Mouse (Mus musculus): ENCODE measurements around the gene 1810009A15Rik. TPM values are rescaled to one million over a fixed set of nuclear protein-coding genes. Genes with fewer than 3 reads are reported as not detected.

The 1810009A15Rik gene
- total and polyA plus RNA-seq, 2 experiments: 10.8 to 34.0 TPM

DNA sequence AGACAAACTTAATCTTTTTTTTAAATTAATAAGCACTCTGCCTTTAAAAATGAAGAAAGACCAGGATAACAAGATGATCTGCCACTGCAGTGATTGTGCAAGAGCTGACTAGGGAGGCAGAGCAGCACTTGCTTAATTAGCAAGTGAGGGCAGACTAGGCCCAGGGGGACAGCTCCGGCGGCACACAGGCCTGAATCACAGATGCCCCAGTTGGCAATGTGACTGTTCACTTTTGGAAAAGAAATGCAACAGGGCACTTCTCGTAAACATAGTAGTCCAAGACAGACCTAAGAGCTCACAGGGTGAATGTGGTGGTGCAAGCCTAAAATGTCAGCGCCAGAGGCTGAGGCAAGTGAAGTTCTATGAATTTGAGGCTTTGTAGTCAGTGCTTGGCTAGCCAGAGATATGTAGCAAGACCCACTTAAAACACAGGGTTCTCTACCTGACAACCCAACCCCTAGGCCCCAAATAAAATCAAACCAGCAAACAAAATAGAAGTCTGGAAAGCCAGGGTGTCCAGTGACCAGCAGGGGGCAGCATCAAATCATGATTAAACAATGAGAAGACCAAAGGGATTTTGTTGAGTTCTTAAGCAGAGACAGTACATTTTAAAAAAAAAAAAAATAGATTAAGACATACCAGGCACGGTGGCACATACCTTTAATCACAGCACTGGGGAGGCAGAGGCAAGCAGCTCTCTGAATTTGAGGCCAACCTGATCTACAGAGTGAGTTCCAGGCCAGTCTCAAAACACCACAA lies 44.1 kb upstream of the 1810009A15Rik start:
- DNase-seq (ENCODE audit: extremely low read depth, low read depth, low spot score): peak; percentile 76
- Histone ChIP-seq H3K36me3 (ENCODE audit: control insufficient read depth, insufficient read depth, low read length) (peaks cover 17% of the 10 kb centered on the region), H3K9ac (ENCODE audit: low read depth, low read length) (0 out of 2 replicates have a peak overlapping the region, but pooled peaks have one; percentile 8), H3K27me3 (ENCODE audit: control insufficient read depth, insufficient read depth, low read length) (no peaks in the 10 kb centered on the region), H3K27ac (replicated peaks; ENCODE audit: insufficient read depth, low read depth, low read length) (peak overlapping the region; percentile 28; the same call in 1 of the 2 replicates), H3K79me2 (ENCODE audit: control insufficient read depth, insufficient read depth, low read length) (no peaks in the 10 kb centered on the region), H3K4me1 (ENCODE audit: control insufficient read depth, insufficient read depth, low read length) (peaks cover 9% of the 10 kb centered on the region), H3K4me3 (ENCODE audit: insufficient read depth, low read depth, low read length) (no peak overlapping the region)
- no peak for TF ChIP-seq POLR2A (IDR thresholded peaks at IDR 0.05; ENCODE audit: extremely low read depth, insufficient read depth, low read length)
- TF ChIP-seq CTCF (IDR thresholded peaks at IDR 0.05; ENCODE audit: low read depth, low read length): peak; percentile 43; the same call in 1 of the 2 replicates
- 36% methylated on average over 5 of the region's 5 CpGs for WGBS

DNA sequence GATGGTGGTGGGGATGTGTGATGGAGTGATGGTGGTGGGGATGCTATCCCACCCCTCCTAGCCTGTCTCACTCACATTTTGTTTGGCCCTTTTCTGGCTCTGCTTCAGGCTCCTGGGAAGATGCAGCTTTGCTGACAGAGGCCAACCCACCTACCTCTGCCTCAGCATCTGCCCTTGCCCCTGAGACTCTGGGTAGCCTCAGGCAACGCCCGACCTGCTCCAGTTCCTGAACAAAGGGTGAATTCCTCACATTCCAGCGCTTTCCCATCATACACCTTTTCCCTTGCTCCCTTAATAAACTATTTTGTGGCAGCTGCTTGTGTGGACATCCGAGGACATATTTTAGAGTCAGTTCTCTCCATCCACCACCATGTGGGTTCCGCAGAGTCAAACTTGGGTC lies 40.3 kb upstream of the 1810009A15Rik start:
- Histone ChIP-seq H3K4me3 (ENCODE audit: insufficient read depth, low read depth, low read length) (no peak overlapping the region), H3K27me3 (ENCODE audit: control insufficient read depth, insufficient read depth, low read length) (no peaks in the 10 kb centered on the region), H3K4me1 (ENCODE audit: control insufficient read depth, insufficient read depth, low read length) (peaks cover 3% of the 10 kb centered on the region; the same call in 1 of the 2 replicates), H3K27ac (replicated peaks; ENCODE audit: insufficient read depth, low read depth, low read length) (no peak overlapping the region), H3K36me3 (ENCODE audit: control insufficient read depth, insufficient read depth, low read length) (peaks cover 17% of the 10 kb centered on the region), H3K79me2 (ENCODE audit: control insufficient read depth, insufficient read depth, low read length) (no peaks in the 10 kb centered on the region), H3K9ac (ENCODE audit: low read depth, low read length) (no peak overlapping the region)
- 90% methylated on average over 5 of the region's 5 CpGs for WGBS
- no peak for DNase-seq (ENCODE audit: extremely low read depth, low read depth, low spot score)
- TF ChIP-seq POLR2A (IDR thresholded peaks at IDR 0.05; ENCODE audit: extremely low read depth, insufficient read depth, low read length) (no peak), CTCF (IDR thresholded peaks at IDR 0.05; ENCODE audit: low read depth, low read length) (no peak)

DNA sequence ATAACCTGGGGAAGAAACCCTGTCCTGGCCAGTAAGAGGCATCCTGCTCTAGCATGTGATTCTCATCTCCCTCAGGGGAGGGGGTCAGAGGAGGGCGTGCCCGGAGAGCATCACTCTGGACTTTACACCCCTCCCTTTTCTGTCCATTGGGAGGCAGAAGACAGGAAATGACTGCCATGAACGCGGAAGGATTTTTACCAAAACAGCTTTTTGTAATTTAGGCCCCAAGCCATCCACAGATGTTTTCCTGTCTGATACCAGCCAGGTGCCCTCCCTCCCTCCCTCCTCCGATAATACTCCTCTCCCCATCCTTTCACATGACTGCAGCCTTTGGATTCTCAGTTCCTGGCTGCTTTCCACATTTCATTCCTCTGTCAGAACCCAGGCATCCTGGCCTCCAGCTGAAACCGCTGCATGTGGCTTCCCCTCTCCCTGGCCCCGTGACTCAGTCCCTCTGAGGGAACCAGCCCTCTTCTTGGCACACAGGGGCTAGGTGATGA lies 38.2 kb upstream of the 1810009A15Rik start, which contains the start of gene Lrrn4cl:
Gene Lrrn4cl, plus strand, starts transcription at position 367 of the 500 bp plus-strand sequence.
- DNase-seq (ENCODE audit: extremely low read depth, low read depth, low spot score): no peak
- 40% methylated on average over 7 of the region's 7 CpGs for WGBS
- no peaks in the 10 kb centered on the region for H3K4me1 ChIP-seq (ENCODE audit: control insufficient read depth, insufficient read depth, low read length)
- no peak within 1 kb of the TSS for H3K4me3 ChIP-seq (ENCODE audit: insufficient read depth, low read depth, low read length)
- no peak within 1 kb of the TSS for H3K27ac ChIP-seq (replicated peaks; ENCODE audit: insufficient read depth, low read depth, low read length)
- no peaks in the 10 kb centered on the region for H3K27me3 ChIP-seq (ENCODE audit: control insufficient read depth, insufficient read depth, low read length)
- no peak for TF ChIP-seq CTCF (IDR thresholded peaks at IDR 0.05; ENCODE audit: low read depth, low read length)
- no peak for TF ChIP-seq POLR2A (IDR thresholded peaks at IDR 0.05; ENCODE audit: extremely low read depth, insufficient read depth, low read length)
- no peaks in the 10 kb centered on the region for H3K79me2 ChIP-seq (ENCODE audit: control insufficient read depth, insufficient read depth, low read length)
- H3K36me3 ChIP-seq (ENCODE audit: control insufficient read depth, insufficient read depth, low read length): peaks cover 15% of the 10 kb centered on the region
- H3K9ac ChIP-seq (ENCODE audit: low read depth, low read length): no peak within 1 kb of the TSS

DNA sequence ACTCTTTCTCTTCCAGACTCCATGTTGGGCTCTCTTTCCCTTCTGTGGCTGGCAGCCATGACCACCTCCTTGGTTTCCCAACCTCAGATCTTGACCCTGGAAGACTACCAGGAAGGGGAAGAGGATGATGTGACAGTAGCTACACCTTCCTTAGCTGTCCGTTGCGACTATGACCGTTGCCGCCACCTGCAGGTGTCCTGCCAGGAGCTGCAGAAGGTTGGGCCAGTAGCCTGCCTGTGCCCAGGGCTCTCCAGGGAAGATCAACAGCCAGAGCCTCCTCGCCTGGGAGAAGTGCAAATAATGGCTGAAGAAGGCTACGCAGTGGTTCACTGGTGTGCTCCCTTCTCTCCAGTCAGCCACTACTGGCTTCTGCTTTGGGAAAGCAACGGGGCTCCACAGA lies 37.0 kb upstream of the 1810009A15Rik start:
- Histone ChIP-seq H3K36me3 (ENCODE audit: control insufficient read depth, insufficient read depth, low read length) (peaks cover 7% of the 10 kb centered on the region; the same call in 1 of the 2 replicates), H3K27ac (replicated peaks; ENCODE audit: insufficient read depth, low read depth, low read length) (no peak overlapping the region), H3K4me3 (ENCODE audit: insufficient read depth, low read depth, low read length) (no peak overlapping the region), H3K27me3 (ENCODE audit: control insufficient read depth, insufficient read depth, low read length) (no peaks in the 10 kb centered on the region), H3K4me1 (ENCODE audit: control insufficient read depth, insufficient read depth, low read length) (no peaks in the 10 kb centered on the region), H3K79me2 (ENCODE audit: control insufficient read depth, insufficient read depth, low read length) (no peaks in the 10 kb centered on the region), H3K9ac (ENCODE audit: low read depth, low read length) (no peak overlapping the region)
- WGBS: 17% methylated on average over 7 of the region's 7 CpGs
- TF ChIP-seq POLR2A (IDR thresholded peaks at IDR 0.05; ENCODE audit: extremely low read depth, insufficient read depth, low read length) (no peak), CTCF (IDR thresholded peaks at IDR 0.05; ENCODE audit: low read depth, low read length) (peak; percentile 51)
- DNase-seq (ENCODE audit: extremely low read depth, low read depth, low spot score): no peak

DNA sequence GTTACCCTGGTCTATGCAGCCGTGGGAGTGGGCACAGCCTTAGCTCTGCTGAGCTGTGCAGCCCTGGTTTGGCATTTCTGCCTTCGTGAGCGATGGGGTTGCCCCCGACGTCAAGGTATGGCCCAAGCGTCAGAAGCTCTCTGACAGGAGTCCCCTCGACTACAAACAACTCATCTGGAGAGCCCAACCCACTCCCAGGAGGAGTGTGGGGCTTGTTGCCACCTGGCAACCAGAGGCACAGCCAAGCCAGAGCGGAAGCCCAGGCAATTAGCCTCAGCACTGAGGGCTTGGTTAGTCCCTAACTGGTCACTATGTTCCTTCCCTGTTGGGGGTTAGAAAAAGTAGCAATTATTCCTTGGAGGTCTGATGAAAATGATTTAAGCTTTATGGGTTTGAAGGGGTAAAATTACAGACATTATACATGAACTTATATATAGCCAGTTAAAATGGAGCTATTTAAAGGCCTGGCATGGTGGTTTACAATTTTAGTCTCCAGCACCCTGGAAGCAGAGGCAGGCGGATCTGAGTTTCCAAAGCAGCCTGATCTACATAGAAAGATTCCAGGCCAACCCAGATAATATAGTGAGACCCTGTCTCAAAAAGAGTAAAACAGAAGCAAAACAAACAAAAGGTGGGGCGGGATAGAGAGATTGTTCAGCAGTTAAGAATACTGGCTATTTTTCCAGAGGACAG lies 36.3 kb upstream of the 1810009A15Rik start:
- Histone ChIP-seq H3K79me2 (ENCODE audit: control insufficient read depth, insufficient read depth, low read length) (no peaks in the 10 kb centered on the region), H3K36me3 (ENCODE audit: control insufficient read depth, insufficient read depth, low read length) (peaks cover 3% of the 10 kb centered on the region; the same call in 1 of the 2 replicates), H3K4me3 (ENCODE audit: insufficient read depth, low read depth, low read length) (no peak overlapping the region), H3K4me1 (ENCODE audit: control insufficient read depth, insufficient read depth, low read length) (no peaks in the 10 kb centered on the region), H3K9ac (ENCODE audit: low read depth, low read length) (no peak overlapping the region), H3K27me3 (ENCODE audit: control insufficient read depth, insufficient read depth, low read length) (no peaks in the 10 kb centered on the region), H3K27ac (replicated peaks; ENCODE audit: insufficient read depth, low read depth, low read length) (no peak overlapping the region)
- TF ChIP-seq CTCF (IDR thresholded peaks at IDR 0.05; ENCODE audit: low read depth, low read length) (no peak), POLR2A (IDR thresholded peaks at IDR 0.05; ENCODE audit: extremely low read depth, insufficient read depth, low read length) (no peak)
- no peak for DNase-seq (ENCODE audit: extremely low read depth, low read depth, low spot score)
- 69% methylated on average over 10 of the region's 10 CpGs for WGBS

Measured in liver, adult 2 months (tissue).